Mouse (Mus musculus): ENCODE results near the gene Pan2.
"Not testable (repeated sequence)": the region's sequence is repeated elsewhere in the genome, so short reads cannot be mapped to it uniquely, and the experiment has no call there.

The Pan2 gene

GRCm38 (mm10) chr10:128303126-128304021 is at the start of gene Pan2:
TSS of gene Pan2 (plus strand) at chr10:128303335.
- DNase-seq (ENCODE audit: low spot score), result peak; percentile 100

- no peak for DNase-seq (ENCODE audit: low spot score)
Measured at GRCm38 (mm10) chr10:128253677-128254255, 49.4 kb upstream of the Pan2 start, which contains the start of gene Apon. TSS of gene Apon (plus strand) at chr10:128254096.

DNA sequence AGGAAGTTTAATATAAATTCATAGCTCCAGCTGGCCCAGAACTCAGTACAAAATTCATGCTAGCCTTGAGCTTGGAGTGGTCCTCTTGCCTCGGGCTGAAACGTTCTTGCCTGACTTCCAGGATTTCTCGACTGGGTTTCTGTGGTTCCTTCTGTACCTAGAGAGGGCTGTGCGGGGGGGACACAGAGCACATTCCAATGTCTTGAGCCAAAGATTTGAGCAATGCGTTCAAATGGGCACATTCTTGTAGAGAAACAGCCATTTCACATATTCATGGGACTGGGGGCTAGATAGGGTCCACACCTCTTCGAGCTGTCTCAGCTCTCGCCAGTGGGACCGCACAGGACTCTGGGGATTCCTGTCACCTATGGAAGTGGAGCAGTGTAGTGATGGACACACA is 47.2 kb upstream of the Pan2 start:
- no peak for DNase-seq (ENCODE audit: low spot score)

- no peak for DNase-seq (ENCODE audit: low spot score)
Measured at GRCm38 (mm10) chr10:128256328-128256727, 46.8 kb upstream of the Pan2 start.

- no peak for DNase-seq (ENCODE audit: low spot score)
Measured at GRCm38 (mm10) chr10:128258953-128259352, 44.2 kb upstream of the Pan2 start.

DNA sequence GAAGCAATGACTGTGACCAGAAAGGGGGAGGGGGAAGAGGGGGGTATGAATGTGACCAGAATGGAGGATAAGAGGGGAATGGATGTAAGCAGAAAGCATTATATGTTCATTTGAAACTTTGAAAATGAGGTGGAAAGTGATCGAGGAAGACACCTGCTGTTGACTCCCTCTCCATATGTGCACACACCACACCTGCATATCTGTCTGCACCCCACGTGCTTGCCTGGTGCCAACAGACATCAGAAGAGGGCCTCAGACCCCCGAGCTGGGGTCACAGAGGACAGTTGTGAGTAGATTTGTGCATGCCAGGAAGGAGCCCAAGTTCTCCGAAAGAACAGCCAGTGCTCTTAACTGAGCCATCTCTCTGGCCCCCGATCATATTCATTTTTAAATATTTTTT is 43.2 kb upstream of the Pan2 start:
- DNase-seq (ENCODE audit: low spot score), result no peak

GRCm38 (mm10) chr10:128260376-128260775 is 42.8 kb upstream of the Pan2 start:
- not testable (repeated sequence) for DNase-seq (ENCODE audit: low spot score)

GRCm38 (mm10) chr10:128262300-128262699 is 40.8 kb upstream of the Pan2 start:
- no peak for DNase-seq (ENCODE audit: low spot score)

DNA sequence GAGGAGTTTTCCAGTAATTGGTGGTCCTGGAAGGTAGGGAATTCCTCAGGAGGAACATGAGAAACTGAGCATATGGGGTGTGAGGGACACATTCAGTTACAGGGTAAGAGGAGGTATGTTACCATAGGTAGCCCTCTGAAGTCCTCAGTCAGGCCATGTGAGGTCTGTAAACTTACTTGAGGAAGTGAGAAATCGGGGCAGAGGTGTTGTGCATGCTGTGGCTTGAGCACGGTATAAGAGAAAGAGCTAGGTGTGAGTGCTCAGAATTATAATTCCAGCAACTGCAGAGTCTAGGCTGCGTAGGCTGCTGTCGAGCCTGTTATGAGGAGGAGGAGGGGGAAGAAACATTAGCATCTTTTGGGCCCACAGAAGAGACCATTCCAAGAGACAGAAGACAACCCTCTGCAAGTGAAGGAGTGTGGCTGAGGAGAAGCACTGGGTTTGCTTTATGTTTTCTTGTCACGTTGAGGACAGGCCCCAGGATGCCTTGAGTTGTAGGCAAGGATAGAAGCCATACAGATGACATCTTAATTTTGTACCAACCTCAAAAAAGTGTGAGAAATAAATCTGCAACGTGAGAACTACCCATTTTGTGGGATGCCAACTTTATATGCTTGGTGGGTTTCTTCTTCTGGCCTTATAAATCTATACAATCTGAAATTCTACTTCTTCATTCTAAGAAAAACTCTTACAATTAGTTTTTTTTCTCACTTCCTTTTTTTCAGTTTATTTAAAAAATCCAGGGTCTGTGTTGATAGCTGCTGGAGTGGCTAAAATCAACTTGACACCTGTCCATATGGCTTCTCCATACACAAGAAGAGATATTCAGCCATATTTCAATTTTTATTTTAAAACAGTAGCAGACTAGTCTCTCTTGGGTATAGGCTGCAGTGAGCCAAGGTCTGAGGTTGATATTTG is 39.5 kb upstream of the Pan2 start:
- DNase-seq (ENCODE audit: low spot score), result no peak

DNA sequence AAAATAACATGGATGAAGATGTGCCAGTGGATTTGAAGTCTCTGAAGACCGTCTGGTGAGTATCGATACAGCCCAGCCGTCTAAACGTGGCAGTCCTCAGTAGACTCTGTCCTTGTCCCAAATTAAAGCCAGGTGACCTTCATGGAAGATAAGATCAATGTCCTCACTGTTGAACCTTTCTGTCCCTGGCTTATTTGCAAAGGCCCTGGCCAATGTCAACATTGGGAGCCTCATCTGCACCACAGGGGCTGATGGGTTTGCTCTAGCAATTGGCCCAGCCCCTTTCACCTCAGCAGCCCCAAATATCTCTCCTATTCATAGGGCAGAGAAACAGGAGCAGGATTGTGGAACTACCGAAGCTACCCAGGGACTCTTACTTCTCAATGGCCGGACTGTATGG is 34.8 kb upstream of the Pan2 start, which contains the start of gene Apof:
TSS of gene Apof (plus strand) at position 301 of the 400 bp plus-strand sequence.
- DNase-seq (ENCODE audit: low spot score), result no peak

DNA sequence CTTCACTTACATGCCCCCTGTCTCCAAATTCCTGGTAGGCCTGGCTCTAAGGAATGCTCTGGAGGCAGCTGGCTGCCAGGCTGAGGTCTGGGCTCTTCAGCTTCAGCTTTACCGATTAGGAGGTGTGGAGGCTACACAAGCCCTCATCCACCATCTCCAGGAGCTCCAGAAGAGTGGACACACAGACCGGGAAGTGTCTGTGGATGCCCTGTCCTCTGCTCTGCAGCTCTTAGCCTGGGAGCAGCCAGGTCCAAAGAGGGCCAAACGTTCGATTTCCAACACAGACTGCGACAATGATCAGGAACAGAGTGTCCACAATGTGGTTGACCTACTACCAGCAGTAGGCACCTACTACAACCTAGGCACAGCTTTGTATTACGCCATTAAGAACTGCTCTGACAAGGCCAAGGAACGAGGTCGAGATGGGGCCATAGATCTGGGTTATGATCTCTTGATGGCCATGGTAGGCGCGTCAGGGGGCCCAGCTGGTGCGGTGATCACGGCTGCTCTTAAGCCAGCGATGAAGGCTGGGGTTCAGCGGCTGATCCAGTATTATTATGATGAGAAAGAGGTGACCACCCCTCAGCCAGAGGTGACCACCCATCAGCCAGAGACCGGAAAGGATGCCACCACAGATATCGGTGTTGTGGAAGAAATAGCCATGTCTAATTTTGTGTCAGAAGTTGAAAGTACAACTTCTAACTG is 33.8 kb upstream of the Pan2 start:
- no peak for DNase-seq (ENCODE audit: low spot score)

DNA sequence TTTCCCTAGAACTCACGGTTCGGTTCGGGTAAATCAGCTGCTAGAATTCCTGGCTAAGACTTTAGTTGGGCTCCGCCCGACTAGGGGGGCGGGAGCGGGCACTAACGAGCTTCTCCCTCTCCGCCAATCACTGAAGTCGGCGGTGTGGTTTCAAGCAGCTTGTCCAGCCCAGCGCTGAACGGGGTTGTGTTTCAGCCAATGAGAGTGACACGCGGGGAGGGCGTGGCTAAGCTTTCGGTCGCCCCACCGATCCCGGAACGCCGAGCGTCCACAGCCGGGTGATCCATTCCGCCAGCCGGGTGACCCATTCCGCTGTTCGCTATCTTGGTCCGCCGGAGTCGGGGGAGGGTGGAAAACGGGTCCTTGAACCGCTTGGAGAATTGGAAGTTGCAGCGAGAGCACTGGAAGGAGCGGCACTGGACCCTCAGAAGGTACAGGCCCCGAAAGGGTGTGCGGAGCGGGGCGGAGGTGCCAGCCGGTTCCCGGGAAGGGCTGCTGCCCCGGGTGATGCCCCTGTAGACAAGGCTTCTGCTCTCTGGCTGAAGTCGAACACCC is 32.8 kb upstream of the Pan2 start, which contains the start of gene Stat2:
TSS of gene Stat2 (plus strand) at position 273 of the 555 bp plus-strand sequence.
- DNase-seq (ENCODE audit: low spot score), result peak; percentile 98

GRCm38 (mm10) chr10:128270866-128271265 is 32.3 kb upstream of the Pan2 start:
- DNase-seq (ENCODE audit: low spot score), result no peak

DNA sequence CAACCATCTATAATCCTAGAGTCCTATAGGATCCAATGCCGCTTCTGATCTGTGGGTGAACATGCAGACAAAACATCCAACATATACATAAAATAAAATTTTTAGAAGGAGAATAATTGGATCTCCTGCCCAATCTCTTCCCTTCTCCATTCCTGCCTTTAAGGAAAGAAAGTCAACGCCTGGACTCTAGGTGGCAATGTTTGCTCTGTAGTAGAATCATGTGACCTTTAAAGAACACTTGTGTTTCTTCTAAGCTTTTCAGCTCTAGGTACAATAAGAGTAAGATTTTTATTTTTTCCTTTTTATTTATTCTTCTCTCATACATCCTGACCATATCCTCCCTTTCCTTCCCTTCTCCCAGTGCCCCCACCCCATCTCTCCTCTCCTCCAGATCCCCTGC is 31.3 kb upstream of the Pan2 start:
- no peak for DNase-seq (ENCODE audit: low spot score)

- DNase-seq (ENCODE audit: low spot score), result not testable (repeated sequence)
Measured at GRCm38 (mm10) chr10:128272819-128273439, 30.2 kb upstream of the Pan2 start.

GRCm38 (mm10) chr10:128275374-128275773 is 27.8 kb upstream of the Pan2 start:
- not testable (repeated sequence) for DNase-seq (ENCODE audit: low spot score)

GRCm38 (mm10) chr10:128278158-128278557 is 25.0 kb upstream of the Pan2 start:
- DNase-seq (ENCODE audit: low spot score), result no peak

DNA sequence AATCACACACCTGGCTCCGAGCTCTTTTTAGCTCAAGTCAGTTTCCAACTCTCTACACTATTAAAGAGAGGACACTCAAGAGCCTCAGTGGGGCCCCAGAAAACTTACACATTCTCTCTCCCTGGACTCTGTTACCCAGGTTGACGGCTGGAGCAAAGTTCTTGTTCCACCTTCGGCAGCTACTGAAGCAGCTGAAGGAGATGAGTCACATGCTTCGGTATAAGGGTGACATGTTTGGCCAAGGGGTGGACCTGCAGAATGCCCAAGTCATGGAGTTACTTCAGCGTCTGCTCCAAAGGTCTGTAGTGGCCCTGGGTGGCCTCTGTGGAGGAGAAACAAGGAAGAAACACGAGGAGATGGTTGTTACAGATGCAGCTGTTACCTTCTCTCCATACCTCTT is 22.2 kb upstream of the Pan2 start:
- no peak for DNase-seq (ENCODE audit: low spot score)

DNA sequence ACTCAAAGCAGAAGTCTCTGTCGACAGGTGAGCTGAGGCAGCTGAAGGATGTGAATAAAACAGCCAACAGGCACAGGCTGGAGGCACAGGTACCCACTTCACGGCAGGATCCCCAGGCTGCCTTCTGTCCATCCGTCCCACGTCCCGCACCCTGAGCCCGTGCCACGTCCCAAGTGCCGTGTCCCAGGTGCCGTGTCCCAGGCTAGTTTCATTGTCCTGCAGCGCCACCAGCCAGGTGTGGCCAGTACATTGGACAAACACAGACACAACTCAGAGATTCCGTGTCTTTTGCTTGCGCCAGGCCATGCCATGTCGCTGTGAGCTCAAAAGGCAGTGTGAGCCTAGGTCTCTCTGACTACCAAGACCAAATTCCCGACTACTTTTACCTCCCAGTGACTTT is 21.5 kb upstream of the Pan2 start:
- no peak for DNase-seq (ENCODE audit: low spot score)

DNA sequence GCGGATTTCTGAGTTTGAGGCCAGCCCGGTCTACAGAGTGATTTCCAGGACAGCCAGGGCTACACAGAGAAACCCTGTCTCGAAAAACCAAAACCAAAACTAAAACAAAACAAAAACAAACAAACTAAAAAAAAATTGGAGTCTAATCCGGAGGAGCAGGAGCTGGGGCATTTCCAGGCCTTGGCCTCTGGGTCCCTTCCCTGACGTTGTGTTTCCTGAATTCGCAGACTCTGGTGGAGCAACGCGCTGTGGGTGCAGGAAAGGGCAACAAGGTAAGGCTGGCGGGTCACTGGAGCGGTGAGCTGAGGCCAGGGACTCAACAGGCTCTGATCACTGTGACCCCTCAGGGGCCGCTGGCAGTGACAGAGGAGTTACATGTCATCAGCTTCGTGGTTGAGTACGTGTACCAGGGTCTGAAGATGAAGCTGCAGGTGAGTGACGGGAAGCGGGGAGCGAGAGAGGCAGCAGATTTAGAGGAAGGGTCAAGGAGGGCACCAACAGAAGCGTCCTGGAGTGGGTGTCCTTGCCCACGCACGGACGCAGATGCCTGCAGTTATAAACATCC is 20.2 kb upstream of the Pan2 start:
- no peak for DNase-seq (ENCODE audit: low spot score)
